Mouse (Mus musculus) liver, adult 2 months (tissue): ENCODE results near the gene Prtn3.

Source experiments
- CTCF ChIP-seq: fragments of 200-500 bp; IDR thresholded peaks from 2 replicates; pipeline ENCODE4 v1.5.1; 2011; ENCODE audit warnings: low read depth, low read length, control low read depth
- POLR2A ChIP-seq: fragments of 200-500 bp; IDR thresholded peaks from 2 replicates; pipeline ENCODE4 v1.6.1; 2011; ENCODE audit warnings: low read length, control low read depth; ENCODE audit not compliant: insufficient read depth; ENCODE audit errors: extremely low read depth

- no peak for TF ChIP-seq CTCF
- TF ChIP-seq POLR2A = no peak
Observed at GRCm38 (mm10) chr10:79832026-79832785, 42.1 kb upstream of the Prtn3 start.
